Mouse (Mus musculus) fat pad, adult 2 months (tissue): Measurements from ENCODE around the gene Gpcpd1.

Experiments used
- DNase-seq: peaks from one replicate; pipeline ENCODE4 v3.0.0-alpha.2; 2011; ENCODE audit warnings: low read depth, low spot score; ENCODE audit errors: extremely low read depth

Gene Gpcpd1

DNA sequence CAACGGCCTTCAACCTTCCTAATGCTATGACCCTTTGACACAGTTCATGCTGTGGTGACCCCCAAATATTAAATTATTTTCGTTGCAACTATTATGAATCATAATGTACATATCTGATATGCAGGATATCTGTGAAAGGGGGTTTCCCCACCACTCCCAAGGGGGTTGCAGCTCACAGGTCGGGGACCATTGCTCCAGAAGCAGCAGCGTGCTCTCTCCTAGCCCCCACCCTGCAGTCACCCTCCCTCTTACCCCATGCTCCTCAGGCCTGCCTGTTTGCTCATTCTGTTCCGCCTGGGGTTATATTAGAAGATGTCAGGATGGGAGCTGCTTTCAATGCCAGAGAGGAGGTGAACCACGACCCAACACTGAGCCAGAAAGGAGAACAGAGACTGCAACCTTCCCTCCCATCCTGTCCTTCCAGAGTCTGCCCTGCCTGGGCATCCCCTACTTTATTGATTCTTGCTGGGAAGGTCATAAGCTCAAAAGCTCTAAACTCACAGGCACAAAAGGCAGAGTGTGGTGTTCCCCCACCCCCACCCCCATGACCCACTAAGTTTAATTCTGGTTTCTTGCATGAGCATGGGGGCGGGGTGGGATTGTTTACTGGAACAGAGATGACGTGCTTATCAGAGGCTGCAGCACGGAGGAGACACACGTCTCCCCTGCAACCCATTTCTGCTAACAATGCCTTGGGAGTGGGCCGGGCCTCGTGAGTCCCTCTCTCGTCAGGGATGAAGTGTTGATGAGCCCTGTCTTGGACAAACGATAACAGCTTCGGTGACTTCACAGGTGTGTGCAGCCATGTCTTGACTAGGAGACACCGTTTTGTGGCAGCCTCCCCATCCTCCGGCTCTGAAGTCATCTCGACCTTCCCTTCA lies 69.3 kb downstream of the Gpcpd1 start:
- DNase-seq, result no peak

DNA sequence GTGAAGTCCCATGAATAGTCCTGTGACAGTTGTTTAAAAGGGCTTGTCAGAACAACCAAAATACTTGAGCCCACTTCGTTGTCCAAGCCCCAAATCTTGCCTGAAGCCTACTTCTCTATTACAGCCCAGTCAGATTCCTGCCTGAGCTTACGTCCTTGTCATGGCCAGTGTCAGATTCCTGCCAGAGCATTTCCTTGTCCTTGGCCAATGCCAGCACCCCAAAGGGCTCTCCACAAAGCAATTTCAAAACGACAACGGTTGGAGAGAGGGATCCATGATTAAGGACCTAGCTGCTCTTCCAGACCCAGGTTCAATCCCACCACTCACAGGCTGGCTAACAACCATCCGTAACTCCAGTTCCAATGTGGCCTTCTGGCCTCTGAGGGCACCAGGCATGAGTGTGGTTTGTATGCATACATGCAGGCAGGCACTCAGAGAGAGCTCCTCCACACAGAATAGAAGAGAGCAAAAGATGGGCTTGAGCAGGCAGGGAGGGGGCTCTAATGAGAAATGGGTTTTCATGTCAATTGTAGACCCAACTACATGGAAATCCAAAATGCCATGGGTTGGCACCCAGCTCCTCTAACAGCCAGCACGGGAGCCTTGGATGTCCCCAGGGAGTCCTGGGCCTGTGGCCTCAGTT lies 70.2 kb downstream of the Gpcpd1 start:
- no peak for DNase-seq

DNA sequence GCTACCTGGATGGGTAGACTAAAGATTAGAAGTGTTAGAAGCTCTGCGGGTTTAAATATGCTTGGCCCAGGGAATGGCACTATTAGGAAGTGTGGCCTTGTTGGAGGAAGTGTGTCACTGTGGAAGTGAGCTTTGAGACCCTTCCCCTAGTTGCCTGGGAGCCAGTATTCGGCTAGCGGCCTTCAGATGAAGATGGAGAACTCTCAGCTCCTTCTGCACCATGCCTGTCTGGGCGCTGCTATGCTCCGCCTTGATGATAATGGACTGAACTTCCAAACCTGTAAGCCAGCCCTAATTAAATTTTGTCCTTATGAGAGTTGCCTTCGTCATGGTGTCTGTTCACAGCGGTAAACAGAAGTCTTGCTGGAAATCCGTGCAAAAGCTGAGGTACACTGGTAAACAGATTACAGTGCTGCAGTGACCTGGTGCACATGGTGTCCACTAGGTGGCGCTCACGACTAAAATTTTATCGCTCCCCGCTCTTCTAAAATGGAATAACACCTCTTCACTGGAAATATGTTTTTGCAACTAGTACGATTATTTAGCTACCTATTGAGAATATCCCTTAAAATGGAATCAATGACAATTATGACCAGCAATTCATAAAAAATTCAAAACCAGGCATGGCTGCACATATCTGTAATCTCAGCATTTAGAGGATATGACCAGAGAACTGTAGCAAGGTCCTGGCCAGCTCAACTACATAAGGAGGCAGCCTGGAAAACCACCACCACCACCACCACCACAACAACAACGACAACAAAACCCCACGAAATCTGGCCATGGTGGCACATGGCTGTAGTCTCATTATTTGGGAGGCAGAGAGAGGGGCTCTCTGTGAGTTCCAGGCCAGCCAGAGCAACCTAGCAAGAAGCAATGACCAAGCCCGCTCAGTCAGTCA lies 71.1 kb downstream of the Gpcpd1 start:
- no peak for DNase-seq

DNA sequence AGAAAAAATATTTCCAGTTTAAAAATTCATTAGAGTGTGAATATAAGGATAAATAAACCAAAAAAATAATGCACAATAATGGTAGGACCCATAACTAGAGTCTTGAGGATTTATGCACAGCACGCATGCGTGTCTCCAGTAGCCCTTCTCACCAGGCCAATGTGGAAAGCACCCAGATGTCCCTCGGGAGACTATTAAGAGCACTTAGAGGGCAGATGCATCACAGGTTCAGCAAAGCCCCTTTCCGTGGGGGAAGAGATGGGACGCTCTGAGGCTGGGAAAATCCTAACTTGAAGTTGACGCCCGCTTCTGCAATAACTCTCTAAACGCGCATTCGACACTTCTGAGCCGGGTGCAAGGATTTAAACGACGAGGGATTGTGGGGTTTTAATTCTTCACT lies 71.9 kb downstream of the Gpcpd1 start:
- DNase-seq, result no peak

DNA sequence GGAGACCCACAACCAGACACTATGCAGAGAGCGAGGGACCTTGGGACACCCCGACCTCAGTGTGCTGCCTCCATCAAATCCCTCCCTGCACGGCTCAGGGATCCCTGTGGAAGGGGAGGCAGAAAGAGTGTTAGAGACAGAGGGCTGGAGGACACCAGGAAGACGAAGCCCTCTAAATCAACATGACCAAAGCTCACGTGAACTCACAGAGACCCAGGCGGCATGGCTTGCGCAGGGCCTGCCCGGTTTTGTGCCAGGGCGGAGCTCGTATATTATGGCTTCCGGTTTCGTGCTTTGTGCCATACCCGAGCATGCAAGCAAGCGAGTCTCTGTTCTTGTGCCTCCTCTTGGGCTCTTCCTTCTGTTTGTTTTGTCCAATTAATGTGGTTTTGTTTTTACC lies 72.5 kb downstream of the Gpcpd1 start:
- no peak for DNase-seq

DNA sequence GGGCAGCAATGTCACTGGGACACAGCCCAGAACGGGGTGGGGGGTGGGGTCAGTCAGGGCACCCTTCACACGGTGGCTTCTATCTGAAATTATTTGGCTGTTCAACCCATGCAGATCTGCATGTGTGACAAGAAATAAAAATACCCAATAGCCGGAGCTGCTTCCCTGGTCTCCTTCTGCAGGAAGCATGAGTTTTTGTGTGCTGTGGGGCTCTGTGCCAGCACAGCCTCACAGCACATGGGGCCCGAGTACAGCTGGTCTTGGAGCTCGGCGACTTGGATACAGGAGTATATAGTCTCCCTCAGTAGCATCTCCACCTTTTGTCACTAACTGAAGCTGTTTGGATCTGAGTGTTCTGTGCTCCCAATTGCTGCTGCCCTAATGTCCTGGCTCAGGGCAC lies 73.2 kb downstream of the Gpcpd1 start:
- no peak for DNase-seq

DNA sequence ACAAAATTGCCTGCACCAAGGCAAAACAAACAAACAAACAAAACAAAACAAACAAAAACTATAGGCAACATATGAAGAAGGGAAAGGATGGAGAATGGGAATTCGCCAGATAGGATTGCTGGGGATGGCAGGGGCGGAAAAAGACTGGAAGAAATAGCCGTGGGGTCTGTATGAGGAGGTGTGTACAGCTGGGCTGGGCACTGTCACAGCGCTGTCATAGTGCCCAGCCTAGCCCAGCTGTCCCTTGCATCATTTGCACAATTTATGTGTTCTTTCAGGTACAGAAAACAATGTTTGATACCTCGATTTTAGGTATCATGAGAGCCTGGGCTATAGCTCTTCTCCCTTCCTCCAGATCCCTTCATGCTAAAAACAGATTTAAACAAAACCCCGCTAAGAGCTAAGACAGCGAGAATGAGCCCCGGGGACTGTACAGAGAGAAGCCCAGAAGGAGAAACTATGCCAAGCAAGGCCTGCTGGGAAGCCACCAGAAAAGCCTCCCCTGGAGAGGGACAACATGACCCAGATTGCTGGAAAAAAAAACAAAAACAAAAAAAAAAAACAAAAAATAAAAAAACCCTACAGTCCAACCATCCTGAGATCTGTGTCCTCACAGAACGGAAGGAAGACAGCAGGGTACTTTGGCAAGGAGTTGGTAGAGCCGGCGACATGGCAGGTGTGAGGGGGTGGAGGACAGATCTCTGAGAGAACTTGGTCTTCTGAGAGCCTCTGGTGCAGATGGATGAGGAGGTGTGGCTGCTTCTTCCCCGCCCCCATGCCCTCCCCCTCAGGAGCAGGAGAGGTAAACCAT lies 74.0 kb downstream of the Gpcpd1 start:
- DNase-seq, result no peak

DNA sequence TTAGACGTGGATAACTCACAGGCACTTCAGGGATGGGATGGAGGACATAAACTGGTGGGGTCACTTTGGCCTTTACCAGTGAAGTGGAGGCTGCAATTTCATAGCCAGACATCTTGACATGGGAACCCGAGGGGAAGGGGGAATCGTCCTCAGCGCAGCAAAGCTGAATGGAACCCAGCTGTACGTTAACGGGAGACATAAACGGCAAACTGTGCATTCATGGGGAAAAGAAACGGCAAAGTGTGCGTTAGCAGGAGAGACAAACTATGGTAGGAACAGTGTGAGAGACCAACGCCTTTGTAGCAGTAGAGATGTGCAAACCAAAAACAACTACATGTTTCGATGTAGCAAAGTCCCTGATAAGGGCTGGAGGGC lies 74.6 kb downstream of the Gpcpd1 start:
- DNase-seq, result no peak

DNA sequence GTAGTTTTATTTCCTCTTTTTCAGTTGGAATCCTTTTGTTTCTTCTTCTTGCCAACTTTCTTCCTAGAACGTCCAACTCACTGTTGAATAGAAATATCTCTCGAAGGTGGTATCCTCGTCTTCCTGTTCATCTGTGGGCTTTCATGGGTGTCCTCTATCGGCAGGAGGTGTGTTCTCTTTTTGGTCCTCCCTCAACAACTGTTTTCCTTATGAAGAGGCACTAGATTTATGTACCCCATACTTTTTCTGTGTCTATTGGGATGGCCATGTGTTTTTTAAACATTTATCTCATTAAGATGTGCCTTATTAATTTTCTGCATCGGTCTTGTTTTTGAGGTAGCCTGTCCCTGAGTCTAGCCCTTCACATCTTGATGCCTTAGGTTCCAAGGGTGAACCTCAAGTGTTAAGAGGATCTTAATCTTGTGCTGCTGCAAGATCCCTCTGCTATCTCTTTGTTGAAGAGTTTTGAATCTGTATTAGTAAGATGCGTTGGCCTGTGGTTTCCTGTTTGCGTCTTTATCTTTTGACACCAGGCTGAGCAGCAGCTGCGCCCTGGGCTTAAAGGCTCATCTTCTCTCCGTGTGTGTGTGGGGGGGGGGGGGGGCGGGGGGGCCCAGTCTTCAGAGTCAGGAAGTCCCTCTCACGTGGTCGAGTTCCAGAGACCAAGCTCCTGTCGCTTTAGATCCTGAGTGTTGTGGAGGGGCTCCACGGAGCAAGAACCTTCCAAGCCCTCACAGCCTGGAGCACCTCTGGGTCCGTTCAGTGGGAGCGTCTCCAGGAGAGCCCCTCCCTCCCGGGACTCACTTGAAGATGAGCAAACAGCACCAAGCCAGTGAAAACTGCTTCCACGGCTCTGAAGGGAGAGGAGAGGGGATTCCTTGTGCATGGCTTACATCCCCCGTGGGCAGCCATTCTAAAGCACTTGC lies 75.2 kb downstream of the Gpcpd1 start:
- no peak for DNase-seq

DNA sequence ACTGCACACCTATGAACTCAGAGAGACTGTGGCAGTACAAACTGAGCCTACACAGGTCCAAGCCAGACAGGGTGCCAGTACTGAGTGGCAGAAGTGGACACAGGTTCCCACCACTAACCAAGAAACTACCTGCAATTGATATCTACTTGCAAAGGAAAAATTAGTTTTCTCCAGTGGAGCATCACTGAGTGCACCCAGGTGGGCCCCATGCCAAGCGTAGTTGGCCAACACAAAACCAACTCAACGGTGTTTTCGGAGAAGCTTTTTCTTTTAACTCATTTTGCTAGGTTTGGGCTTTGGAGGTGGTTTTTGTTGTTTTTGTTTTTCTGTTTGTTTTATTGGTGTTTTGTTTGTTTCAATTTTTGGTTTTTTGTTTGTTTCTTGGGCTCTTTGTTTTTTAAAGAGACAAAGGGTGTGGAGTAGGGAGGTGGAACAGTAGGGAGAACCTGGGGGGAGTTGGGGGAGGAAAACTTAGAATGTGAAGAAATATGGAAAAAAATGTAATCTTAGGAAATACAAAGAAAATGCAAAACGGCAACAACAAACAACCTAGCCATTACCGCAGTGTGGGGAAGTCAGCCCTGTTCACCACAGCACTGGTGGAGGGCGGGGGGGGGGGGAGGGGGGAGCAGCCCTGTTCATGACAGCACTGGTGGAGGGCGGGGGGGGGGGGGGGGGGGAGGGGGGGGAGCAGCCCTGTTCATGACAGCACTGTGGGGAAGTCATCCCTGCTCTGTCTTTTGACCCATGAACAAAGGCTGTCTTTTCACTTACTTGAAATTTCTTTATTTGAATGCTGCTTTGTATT lies 76.3 kb downstream of the Gpcpd1 start:
- no peak for DNase-seq

DNA sequence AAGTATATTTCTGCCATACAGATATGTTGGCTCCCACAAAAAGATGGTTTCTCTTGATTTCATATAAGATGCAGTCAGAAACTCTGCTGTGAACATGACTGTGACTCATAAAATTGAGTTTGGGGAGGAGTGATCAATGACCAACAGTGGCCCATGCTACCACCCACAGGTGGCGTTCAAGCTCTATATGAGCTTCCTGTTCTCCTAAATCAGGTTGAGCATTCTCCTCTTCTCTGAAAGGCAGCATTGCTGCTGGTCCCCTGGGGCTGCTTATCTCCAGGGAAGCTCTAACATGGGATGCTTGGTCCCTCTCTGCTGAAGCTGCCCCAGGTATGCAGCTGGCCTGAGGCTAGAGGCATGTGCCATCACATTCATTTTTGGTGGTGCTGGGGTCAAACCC lies 77.8 kb downstream of the Gpcpd1 start:
- no peak for DNase-seq

DNA sequence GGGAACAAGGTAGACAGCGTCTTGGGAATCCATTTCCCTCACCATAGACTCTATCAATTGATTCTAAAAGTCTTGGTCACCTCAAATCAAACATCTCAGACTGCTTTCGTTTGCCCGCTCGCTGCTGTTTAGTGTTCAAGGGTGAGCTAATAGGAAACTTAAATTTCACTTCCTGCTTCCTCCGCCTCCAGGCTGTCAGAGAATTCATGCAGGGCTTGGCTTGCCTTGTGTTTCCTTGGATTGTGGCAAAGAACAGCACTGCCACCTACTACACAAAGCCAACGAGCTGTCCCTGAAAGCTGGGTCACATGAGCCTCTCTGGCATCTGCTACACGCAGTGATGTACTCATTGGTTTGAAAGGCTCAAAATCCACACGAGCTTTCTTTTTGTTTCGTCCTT lies 78.3 kb downstream of the Gpcpd1 start:
- DNase-seq, result no peak

DNA sequence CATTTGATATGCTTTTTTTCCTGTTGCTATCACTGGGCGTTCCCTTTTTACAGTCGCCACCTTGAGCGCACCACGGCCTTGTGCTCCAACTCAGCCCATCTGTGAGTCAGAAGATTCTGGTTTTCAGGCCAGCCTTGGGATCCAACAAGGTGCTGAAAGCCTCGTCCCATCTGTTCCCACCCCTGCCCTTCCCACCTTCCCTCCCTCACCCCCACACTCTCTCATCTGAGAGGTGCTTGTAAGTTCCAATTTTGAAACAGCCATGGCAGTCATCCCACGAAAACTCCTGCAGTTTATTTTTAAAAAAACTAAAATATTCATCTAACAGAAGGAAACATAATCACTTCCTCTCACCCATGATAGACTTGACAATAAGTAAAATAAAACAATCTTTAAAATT lies 80.0 kb downstream of the Gpcpd1 start:
- DNase-seq, result no peak

DNA sequence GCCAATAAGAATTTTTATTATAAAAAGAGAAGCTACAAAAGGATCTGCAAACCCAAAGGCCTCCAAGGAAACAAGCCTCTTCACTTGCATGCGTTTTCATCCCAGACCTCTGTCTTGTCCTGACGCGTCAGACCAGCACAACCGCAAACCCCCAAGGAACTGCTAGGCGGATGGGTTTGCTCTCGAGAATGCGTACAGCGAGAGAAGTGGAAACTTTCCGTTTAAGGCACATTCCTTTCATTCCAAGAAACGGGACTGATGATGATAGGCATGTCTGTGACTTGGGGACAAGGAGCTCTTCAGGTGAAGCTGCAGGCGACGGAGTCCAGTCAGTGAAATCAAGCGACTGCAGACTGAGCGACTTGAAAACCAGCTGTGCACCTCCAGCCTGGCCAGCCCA lies 80.4 kb downstream of the Gpcpd1 start:
- no peak for DNase-seq

DNA sequence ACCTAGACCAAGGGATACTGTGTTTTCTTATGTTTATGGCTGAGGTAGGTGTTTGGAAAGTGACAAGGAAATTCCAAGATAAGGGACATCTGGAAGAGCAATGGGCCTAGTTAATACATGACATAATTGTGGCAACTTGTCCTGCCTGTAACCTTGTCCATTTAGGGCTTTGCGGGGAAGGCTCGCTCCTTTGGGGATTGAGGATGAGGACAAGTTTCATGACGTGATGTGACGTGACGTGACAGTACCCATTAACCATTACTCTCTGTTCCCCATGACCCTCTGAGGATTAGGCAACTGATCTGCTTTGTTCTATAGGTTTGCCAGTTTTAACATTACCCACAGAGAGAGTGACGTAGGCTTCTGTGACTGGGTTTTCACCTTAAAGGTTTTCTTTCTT lies 81.7 kb downstream of the Gpcpd1 start:
- DNase-seq, result no peak

DNA sequence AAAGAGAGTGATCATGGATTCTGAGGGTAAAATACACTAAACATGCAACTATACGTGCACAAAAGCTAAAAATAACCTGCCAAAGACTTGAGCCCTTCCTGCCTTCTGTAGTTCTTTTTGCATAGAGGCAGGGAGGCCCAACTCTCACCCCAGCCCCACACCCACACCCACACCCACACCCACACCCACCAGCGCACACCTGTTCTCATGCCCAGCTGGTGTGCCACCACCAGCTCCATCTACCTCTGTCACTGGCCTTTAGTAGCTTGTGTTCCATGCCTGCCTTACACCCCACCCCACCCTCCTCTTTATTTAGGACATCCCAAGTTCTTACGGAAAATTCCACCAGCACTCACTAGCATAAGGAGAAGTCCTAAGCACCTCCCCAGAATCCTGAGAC lies 89.2 kb downstream of the Gpcpd1 start:
- no peak for DNase-seq

DNA sequence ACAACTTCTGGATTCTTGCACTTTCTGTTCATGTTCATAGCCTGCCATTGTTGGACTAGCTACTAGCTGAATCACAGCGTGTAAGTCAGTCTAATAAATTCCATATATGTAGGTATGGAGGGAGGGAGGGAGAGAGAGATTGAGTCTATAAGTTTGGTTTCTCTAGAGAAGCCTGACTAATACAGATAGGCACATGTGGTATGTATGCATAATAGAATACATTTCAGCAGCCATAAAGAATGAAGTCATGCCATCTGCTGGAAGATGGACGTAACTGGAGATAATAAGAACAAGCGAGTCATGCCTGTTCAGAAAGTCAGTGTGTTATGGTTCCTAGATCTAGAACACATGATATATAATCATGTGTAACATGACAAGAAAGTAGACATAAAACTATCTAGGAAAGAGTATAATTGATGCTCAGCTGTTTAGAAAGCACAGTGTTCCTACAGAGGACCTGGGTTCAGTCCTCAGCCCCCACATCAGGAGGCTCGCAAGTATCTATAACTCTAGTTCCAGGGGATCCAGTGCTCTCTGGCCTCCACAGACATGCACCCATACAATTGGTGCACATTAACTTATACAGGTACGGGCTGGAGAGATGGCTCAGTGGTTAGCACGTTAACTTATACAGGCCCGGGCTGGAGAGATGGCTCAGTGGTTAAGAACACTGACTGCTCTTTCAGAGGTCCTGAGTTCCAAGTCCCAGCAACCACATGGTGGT lies 90.0 kb downstream of the Gpcpd1 start:
- DNase-seq, result no peak

DNA sequence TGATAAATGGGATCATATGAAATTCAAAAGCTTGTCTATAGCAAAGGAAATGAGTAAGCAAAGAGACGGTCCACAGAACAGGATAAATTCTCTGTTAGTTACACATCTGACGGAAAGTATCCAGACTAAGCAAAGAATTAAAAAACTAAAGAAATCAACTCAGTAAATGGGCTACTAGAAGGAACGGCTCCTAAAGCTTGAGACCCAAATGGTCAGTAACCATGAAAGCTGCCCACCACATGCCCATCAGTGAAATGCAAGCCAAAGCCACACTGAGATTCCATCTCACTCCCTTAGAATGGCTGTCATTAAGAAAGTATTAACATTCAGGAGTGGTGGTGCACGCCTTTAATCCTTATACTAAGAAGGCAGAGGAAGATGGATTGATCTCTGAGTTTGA lies 94.3 kb downstream of the Gpcpd1 start:
- no peak for DNase-seq
